Mouse (Mus musculus) monocyte, adult 5-6 weeks (primary cell): ENCODE data around the gene Gm28635. TPM values are rescaled to one million over a fixed set of nuclear protein-coding genes. Genes with fewer than 3 reads are reported as not detected.

Source experiments
- ATAC-seq: fragments of 153-309, 156-312 bp; replicated peaks from 2 replicates; pipeline ENCODE4 v1.8.0; 2017; ENCODE audit warnings: mild to moderate bottlenecking; ENCODE audit not compliant: low TSS enrichment, insufficient number of reproducible peaks, severe bottlenecking, poor library complexity, low FRiP score
- total RNA-seq: library from RNA; stranded (forward); fragments of 200-1000, 200-491, 200-594 nt; gene quantifications from 3 replicates; pipeline ENCODE4 v1.2.3, GENCODE M21; 2017

Gm28635 gene
- 4.1 TPM in 1 of 3 replicates, not detected in the others for total RNA-seq

DNA sequence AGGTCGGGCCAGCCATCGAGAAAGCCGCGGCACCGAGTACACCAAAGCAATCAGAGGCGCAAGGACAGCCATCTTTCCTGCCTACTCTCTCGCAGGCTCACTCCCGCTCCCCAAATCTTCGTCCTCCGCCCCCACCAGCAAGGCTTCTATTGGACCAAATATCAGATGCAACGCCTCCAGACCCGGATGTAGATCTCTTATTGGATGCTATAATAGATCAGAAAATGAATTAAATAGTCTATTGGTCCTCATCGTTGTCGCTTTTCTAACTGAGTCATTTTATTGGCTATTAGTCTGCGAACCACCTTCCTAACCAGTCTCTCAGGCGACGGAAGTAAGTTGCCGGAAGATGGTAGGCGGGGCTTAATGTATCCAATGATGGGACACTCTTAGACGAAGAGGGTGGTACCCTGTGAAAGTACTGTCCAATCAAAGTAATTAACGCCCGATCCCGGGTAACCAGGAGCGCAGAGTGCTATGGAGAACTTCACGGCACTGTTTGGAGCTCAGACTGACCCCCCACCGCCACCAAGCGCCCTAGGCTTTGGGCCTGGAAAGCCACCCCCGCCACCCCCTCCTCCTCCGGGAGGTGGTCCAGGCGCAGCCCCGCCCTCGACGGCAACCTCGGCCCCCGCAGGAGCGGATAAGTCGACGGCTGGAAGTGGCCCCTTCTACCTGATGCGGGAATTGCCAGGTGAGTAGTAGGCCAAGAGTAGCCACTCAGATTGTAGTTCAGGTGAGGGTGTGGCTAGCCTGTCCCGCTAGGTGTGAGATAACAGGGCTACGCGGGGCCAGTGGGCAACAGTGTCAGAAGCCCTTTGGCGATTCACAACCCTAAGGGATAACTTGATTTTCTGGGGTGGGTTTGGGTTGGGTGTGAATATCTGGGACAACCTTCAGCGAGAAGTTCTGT, at the start of gene Gm28635, which contains the start of gene Med19:
Gm28635 (minus strand) TSS at position 74 of the 913 bp plus-strand sequence.
Med19 (plus strand) TSS at position 435 of the 913 bp plus-strand sequence.
- peak; percentile 97 for ATAC-seq

DNA sequence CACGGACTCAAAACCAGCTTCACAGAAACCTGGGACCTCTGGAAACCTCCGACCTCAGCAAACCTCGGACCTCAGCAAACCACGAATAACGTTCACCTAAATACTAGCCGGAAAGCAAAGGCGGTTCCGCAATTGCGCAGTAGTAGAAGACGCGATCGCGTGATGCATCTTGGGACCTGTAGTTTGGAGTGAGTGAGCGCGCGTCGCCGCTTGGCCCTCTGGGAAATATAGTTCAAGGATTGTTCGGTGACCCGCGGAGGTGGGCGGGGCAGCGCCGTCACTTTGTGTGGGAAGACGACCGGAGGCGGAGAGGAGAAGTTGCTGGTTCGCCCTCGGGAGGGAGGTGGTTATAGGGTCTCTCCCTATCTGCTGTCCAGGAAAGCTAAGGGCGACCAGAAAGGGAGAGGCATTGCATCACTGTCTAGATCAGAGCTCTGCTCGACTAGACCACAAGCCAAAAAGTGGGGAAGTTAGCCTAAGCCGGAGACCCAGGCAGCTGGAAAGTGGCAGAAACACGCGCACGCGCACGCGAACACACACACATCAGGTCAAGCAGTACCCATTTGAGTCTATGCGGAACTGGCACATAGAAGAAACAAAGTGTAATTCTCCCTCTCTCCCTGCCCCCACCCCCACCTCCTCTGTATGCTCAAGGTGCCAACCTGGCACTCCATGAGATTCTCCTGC, 49.5 kb upstream of the Gm28635 start, which contains the start of gene Clp1:
Clp1 (minus strand) TSS at position 179 of the 687 bp plus-strand sequence.
- peak; percentile 98 for ATAC-seq

DNA sequence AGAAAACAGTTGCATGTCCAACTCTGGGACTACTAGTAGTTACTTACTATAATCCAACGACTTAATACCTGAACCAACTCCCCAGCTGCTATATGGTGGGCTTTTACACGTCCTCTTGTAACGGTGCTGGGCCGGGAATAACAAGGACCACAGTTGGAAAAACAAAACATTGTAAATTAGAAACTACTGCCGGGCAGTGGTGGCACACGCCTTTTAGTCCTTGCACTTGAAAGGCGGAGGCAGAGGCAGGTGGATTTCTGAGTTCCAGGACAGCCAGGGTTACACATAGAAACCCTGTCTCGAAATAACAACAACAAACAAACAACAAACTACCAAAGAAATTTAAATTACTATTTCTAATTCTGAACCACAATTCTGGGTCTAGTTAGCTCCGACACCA, 48.9 kb upstream of the Gm28635 start:
- no peak for ATAC-seq

DNA sequence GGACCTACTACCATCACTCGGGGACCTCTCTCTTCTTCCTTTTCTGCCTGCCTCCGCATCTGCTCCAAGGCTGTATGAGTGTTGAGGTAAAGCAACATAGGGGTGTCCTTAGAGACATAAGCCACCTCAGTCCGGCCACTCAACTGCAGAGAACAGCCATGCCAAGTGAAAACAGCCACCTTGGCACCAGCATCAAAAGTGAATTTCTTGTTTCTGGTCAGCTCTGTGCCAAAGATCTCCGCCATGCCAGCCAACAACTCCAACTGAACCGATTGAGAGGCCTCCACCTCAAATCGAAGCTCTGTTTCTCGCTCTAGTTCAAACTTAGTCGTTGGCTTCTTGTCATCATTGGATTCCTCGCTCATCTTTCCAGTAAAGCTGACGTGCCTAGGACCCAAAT, 47.9 kb upstream of the Gm28635 start:
- no peak for ATAC-seq

DNA sequence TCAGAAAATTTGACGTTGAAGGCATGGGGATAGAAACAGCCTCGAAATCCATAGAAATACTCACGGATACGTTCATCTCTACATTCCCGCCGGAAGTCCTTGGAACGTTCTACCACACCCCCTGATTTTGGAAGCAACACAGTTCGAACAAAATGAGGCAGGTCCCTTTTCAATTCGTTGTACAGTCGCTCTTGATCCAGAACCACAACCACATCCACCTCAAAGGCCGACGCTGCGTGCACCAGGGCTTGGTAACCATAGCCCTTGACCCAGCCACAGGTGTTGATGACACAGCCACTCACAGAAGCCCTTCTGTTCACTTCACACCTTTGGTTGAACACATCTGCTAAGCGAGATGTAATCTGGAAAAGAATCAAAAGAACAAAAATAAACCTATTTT, 46.0 kb upstream of the Gm28635 start:
- ATAC-seq: no peak

DNA sequence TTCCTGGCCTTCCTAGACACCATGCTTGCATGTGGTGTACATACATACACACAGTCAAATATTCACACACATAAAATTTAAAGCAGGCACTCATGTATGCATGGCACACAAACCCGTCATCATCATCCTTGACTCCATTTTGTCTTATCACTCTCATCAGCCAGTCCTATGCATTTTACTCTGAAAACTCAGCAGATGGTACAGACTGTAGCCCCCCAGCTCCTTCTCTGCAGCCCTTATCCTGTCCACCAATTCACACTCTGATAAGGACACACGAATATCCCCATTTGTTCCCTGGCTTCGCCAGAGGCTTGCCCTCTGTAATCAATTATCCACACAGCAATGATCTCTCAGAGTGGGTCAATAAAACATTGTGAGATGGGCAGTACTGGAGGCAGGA, 43.3 kb upstream of the Gm28635 start:
- no peak for ATAC-seq

DNA sequence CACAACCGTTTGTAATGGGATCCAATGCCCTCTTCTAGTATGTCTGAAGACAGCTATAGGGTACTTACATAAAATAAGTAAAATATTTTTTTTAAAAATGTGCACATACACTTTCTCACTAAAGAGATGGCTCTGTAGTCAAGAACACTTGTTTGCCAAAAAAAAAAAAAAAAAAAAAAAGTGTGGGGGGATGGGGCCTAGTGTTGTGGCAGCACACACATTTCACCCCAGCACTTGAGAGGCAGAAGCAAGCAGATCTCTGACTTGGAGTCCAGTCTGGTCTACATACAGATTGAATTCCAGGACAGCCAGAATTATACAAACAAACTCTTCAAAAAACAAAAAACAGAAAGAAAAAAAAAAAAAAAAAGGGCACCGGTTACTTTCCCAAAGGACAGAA, 42.9 kb upstream of the Gm28635 start:
- ATAC-seq: no peak

DNA sequence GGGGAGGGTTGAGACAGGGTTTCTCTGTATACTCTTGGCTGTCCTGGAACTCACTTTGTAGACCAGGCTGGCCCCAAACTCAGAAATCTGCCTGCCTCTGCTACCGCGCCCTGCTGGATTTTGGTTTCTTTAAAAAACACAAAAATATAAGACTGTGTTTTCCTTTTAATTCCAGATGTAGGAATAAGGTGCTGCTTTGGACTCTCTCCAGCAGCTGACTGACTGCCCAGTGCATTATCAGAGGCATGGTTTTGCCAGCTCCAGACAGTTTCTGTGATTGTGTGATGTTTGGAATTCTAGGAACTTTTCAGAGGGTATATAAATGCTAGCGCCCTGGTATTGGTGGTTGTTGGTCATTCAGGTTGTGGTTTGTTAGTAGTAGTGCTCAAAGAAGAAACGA, 39.5 kb upstream of the Gm28635 start:
- no peak for ATAC-seq

DNA sequence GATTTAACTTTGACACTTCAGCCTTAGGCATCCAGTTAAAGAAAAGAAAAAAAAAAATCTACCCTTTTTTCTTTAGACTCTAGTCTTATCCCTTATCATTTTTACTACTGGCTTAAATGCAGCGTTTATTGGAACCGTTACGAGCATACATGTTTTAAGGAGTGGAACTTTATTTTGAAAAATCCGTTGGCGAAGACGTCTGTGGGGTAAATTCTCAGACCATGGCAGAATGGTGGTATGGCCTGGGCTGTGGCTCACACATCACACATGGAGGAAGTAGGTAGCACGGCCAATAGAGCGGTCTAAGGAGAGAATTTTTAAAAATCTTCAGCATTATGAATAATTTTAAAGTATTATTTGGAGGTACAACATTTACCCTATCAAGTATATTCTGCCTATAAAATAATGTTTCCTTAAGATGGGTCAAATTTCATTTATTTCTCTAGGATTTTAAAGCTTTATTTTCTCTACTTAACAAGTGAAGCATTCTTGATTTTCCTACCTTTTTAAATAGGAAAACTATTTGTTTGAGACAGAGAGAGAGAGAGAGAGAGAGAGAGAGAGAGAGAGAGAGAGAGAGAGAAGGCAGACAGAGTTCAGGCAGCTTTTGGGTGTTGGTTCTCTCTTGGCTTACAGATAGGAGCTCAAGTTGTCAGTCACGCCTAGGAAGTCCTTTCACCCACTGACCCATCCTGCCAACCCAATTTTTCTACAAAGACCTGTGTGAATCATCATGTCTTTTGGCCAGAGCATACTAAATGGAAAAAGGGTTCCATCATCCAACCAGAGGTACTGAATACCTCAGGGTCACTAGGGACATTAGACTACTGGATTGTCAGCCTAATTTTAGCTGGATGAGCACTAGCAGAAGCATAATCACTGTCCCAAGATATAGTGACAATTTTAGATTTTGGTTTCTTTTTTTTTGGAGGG, 38.8 kb upstream of the Gm28635 start:
- ATAC-seq: no peak

DNA sequence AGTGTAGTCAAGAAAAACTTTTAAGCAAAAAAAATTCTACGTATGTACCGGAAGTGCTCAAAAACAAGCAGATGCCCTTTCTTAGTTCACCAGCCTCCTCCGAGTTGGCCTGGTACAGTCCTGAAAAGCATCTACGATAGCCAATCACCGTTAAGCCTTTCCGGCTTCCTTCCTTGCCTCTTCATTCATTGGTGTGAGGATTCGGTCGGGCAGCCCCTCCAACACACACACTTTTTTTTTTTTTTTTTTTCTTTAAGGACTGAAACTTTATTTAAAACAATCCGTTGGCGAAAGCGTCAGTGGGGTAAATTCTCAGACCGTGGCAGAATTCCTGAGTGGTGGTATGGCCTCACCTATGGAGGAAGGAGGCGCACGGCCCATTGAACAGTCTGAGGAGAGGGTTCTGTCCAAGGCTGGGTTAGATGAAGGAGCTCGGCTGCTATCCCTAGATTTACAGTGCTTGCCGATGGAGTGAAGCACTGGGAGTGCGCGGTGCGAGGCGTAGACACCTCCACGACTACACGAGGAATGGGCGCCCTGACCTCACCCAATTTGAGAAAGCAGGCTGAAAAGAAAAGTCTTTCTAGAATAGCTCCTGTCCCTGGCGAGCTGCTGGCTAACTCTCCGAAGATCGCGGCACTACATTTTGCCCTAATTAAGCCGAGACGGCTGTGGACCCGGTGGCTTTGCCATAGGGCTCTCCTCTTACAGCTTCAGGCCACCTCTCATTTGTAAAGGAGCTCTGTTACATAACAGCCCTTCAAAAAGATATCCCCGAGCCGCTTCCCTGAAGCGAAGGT, 37.9 kb upstream of the Gm28635 start:
- peak; percentile 94 for ATAC-seq

DNA sequence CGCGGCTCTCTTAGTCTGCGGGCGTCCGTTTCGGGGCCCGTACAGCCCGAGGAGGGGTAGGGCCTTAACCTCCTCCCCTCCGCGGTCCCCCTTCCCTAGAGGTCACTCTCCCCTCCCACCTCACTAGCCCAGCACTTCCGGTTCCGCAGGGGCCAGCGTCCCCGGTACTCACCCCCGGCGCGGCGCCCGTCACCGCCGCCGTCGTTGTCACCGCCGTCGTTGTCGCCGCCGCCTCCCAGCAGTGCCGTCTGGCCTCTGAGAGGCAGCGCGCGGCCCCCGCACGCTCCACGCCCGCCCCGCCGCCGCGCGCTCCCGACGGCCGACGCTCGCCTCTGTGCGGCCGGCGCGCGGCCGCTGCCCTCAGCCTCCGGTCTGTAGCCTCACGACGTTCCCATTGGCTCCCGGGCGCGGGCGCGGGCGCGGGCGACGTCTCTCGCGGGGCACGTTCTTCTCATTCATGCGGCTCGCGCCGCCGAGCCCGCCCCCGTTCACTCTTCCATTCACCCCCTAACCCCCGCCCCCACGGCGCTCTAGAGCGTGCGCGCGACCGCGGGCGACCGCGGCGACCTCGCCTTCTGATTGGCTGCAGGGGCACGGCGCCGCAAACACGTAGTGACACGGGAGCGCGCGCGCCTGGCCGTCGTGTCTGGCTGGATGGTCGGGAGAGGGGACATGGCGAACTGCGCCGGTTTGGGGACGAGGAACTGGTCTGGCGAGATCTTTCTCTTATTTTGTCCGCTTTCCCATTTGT, 37.1 kb upstream of the Gm28635 start, which contains the start of gene Zdhhc5:
Zdhhc5 (minus strand) TSS at position 370 of the 751 bp plus-strand sequence.
- ATAC-seq: peak; percentile 85

DNA sequence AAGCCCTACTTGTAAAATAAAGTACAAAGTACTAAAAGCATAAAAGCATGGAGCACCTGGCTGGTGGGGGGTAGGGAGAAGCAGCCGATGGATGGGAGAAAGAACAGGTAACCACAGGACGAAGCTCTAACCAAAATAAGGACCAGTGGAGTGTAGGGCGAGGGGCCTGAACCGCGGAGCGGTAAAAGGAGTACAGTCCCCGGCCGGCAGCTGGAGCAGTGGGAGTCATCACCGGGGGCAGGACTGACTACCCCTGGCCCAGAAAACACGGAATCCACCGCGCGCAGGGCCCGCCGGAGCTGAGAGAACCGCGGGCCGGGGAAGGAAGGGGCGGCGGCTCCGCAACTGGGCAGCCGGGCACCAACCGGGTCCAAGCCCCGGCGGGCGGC, 36.6 kb upstream of the Gm28635 start:
- ATAC-seq: no peak

DNA sequence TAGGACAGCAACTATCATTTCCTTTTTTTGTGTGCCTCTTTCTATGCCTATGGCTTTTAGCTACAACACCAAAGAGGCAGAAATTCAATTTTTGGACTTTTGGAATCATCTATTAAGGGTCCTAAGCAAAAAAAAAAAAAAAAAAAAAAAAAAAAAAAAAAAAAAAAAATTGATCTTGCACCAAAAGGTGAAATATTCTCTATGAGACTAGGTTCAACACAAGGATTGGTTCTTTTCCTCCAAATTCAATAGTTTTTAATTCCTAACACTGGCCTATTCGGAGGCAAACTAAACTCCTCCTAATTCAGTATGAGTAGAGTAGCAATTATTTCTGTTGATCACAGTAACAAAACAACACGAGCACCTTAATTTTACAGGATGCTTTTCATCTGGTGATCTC, 34.1 kb upstream of the Gm28635 start:
- ATAC-seq: no peak

DNA sequence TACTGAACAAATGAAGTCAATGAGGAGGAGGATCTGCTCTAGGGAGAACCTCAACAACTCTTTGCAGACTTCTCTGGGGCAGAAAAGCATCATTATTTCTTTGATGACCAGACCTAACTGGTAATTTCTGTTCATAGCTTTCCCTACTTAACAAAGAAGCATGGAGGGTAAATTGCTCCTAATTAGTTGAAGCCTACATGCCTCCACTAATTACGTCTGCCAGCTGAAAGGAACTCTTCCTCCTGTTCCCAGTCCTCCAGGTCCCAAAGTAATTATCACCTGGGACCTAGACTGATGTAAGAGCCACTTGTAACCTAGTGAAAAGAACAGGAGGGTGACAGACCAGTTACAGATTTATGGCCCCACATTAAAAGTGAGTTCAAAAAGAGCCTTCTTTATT, 29.7 kb upstream of the Gm28635 start:
- no peak for ATAC-seq

DNA sequence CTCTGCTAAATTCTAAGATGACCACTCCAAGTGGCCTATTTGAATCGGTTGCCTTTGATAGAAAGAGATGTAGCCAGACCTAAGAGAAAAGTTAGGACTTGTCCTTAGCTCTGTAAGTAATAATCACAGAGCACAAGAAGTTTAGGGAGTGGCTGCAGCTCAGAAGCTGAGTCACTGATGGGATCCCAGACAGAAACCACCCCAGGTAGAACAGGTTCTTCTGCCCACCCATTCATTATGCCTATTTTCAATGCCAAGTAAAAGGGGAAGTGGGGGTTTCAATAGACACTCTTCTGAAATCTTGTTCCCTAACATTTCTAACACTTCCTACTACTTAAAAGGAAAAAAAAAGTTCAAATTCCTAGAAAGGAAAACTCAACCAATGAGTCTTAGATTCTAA, 27.5 kb upstream of the Gm28635 start:
- no peak for ATAC-seq

DNA sequence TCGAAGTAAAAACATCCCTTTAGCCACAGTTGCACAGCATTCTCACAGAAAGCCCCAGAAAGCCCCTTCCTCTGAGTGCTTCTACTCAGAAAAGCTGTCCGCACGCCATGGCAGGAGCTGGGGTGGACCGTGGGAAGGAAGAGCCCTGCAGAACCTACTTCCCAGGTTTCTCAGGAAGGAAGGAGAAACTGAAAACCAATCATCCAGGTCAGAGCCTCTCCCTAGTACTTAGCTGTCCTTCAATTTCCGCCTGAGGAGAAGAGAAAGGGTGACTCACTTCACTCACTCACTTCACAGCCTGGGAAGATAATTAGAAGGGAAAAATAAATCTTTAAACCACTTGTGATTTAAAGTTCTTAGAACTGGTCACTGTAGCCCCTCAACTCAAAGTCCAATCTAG, 26.5 kb upstream of the Gm28635 start:
- ATAC-seq: no peak

DNA sequence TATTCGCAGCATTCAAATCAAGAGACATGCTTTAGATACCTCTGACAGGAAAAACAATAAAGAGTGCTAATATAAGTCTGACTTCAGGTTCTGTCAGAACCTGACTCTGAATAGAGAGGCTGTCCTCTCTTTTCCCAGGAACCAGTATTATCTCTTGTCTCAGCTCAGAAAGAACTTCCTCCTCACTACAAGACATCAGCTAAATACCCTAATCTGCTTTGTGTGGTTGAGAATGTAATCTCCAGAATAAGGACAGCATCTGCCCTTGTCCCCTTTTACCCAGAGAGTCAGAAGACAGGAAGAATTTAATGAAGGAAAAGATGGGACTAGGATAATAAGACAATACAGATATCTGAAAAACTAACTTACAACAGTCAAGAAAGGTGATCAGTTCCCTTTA, 25.7 kb upstream of the Gm28635 start:
- no peak for ATAC-seq
